Mouse (Mus musculus): ENCODE measurements around the gene Tbc1d10c. TPM values are rescaled to one million over a fixed set of nuclear protein-coding genes. Genes with fewer than 3 reads are reported as not detected.

Tbc1d10c gene
- total and polyA plus RNA-seq, 3 experiments, result 43.5 to 58.5 (median 46.3) TPM

DNA sequence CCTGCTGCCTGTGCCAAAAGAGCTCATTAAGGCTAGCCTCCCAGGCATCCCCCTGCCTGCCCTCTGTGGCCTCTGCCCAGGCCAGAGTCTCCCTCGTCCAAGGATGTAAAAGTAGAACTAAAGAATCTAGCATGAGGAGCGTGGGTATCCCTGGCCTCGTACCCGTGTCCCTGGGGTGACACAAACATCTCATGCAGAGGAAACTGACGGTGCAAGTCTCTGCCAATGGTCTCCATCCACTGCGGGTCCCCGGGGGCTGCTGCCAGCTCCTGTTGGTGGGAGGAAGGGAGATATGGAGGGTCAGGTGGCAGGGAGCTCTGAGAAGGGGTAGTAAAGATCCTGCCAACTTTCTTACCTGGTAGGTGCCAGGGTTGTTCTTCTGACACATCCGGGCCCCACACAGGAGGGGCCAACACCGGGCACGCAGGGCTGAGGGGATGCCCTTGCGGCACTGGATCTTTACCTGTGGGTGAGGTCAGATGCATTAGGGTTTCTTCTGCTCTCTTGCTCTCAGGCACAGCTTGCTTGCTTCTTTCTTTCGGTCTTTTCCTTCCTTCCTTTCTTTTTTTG is 1.9 kb downstream of the Tbc1d10c start:
- no peaks in the 10 kb centered on the region for H3K27me3 ChIP-seq (replicated peaks)
- in situ Hi-C loops (cut with MboI; ENCODE audit: low pct_ligation_motif_present, low pct_unique_long_range_greater_than_20kb, low sequenced_read_pairs), result no loop called here
- H3K4me3 ChIP-seq (replicated peaks in 1 of 3; ENCODE audit: low read depth in 2 of 3, low read length in 2 of 3, poor library complexity in 1 of 3), result peak overlapping the region; percentile 20 to 86 (median 33)
- TF ChIP-seq MEF2A (IDR thresholded peaks at IDR 0.05; ENCODE audit: borderline replicate concordance, low read depth, low read length) (no peak), CHD2 (IDR thresholded peaks at IDR 0.05; ENCODE audit: low read length) (no peak), ZC3H11A (IDR thresholded peaks at IDR 0.05; ENCODE audit: low read depth, low read length) (no peak), GABPA (IDR thresholded peaks at IDR 0.05; ENCODE audit: insufficient replicate concordance, low read depth, low read length) (no peak), KAT2A (IDR thresholded peaks at IDR 0.05; ENCODE audit: insufficient replicate concordance, low read length) (no peak), EP300 (IDR thresholded peaks at IDR 0.05; ENCODE audit: low read length) (no peak), HCFC1 (IDR thresholded peaks at IDR 0.05; ENCODE audit: low read depth, low read length) (no peak), TCF12 (IDR thresholded peaks at IDR 0.05; ENCODE audit: low read depth, low read length) (no peak), JUND (conservative IDR thresholded peaks at IDR 0.05; ENCODE audit: low read depth, low read length) (no peak)
- H3K9me3 ChIP-seq (replicated peaks; ENCODE audit: low read length), result no peaks in the 10 kb centered on the region
- H3K79me2 ChIP-seq (replicated peaks; ENCODE audit: control insufficient read depth, extremely low read depth, insufficient read depth, poor library complexity, severe bottlenecking), result peaks cover 41% of the 10 kb centered on the region
- H3K4me2 ChIP-seq (ENCODE audit: insufficient read depth, low read depth, poor library complexity, severe bottlenecking), result peak overlapping the region; percentile 37
- H3K27ac ChIP-seq (ENCODE audit: insufficient read depth, low read depth), result peak overlapping the region; percentile 1; the same call in 1 of the 2 replicates
- H3K4me1 ChIP-seq (ENCODE audit: control insufficient read depth in 1 of 2, insufficient read depth in 2 of 2), result peaks cover 26 to 67% of the 10 kb centered on the region in 2 experiments
- H3K36me3 ChIP-seq (replicated peaks in 1 of 2; ENCODE audit: control insufficient read depth in 1 of 2, insufficient read depth in 1 of 2, low read length in 1 of 2), result peaks cover 48 to 63% of the 10 kb centered on the region in 2 experiments
- dilution Hi-C loops (cut with MboI; ENCODE audit: extremely low pct_ligation_motif_present, extremely low pct_unique_long_range_greater_than_20kb, low sequenced_read_pairs), result no loop called here
- H3K9ac ChIP-seq (ENCODE audit: insufficient read depth, low read depth), result peak overlapping the region; percentile 34; the same call in 1 of the 2 replicates
- DNase-seq (ENCODE audit: extremely low read depth), result no peak

DNA sequence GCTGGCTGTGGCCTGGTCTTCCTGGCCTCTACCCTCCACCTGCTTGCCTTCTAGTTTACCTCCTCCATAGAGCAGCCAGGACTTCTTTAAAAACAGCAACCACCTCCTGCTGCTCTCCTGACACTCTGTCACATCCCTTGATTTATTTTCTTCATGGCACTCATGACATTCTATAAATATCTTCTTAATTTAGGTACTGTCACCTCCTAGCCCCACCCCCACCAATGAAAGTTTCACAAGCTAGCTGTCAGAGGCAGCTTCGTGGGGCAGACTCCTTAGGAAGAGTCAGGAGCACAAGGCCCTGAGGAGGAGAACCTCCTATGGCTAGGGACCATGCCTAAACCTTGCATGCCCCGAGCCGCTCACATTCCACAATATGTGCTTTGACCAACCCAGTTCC is 3.8 kb downstream of the Tbc1d10c start:
- peaks cover 27 to 71% of the 10 kb centered on the region in 2 experiments for H3K4me1 ChIP-seq (ENCODE audit: control insufficient read depth in 1 of 2, insufficient read depth in 2 of 2)

More for the DNA sequence above, 3.8 kb downstream of the Tbc1d10c start:
- in situ Hi-C loops (cut with MboI; ENCODE audit: low pct_ligation_motif_present, low pct_unique_long_range_greater_than_20kb, low sequenced_read_pairs), result no loop called here
- no peak for DNase-seq (ENCODE audit: extremely low read depth)
- Histone ChIP-seq H3K9me3 (replicated peaks; ENCODE audit: low read length) (no peaks in the 10 kb centered on the region), H3K27me3 (replicated peaks) (no peaks in the 10 kb centered on the region), H3K27ac (ENCODE audit: insufficient read depth, low read depth) (0 out of 2 replicates have a peak overlapping the region, but pooled peaks have one; percentile 2), H3K4me3 (replicated peaks in 1 of 3; ENCODE audit: low read depth in 2 of 3, low read length in 2 of 3, poor library complexity in 1 of 3) (peak overlapping the region in 1 of 3 experiments; percentile 41), H3K4me2 (ENCODE audit: insufficient read depth, low read depth, poor library complexity, severe bottlenecking) (peak overlapping the region; percentile 18), H3K36me3 (replicated peaks in 1 of 2; ENCODE audit: control insufficient read depth in 1 of 2, insufficient read depth in 1 of 2, low read length in 1 of 2) (peaks cover 55 to 69% of the 10 kb centered on the region in 2 experiments), H3K79me2 (replicated peaks; ENCODE audit: control insufficient read depth, extremely low read depth, insufficient read depth, poor library complexity, severe bottlenecking) (peaks cover 23% of the 10 kb centered on the region), H3K9ac (ENCODE audit: insufficient read depth, low read depth) (no peak overlapping the region)
- dilution Hi-C loops (cut with MboI; ENCODE audit: extremely low pct_ligation_motif_present, extremely low pct_unique_long_range_greater_than_20kb, low sequenced_read_pairs), result no loop called here
- TF ChIP-seq NRF1 (IDR thresholded peaks at IDR 0.05; ENCODE audit: low read depth, low read length) (no peak), SIN3A (IDR thresholded peaks at IDR 0.05; ENCODE audit: low read length) (no peak), MYC (IDR thresholded peaks at IDR 0.05; ENCODE audit: low read depth, low read length) (no peak), TBP (conservative IDR thresholded peaks at IDR 0.05; ENCODE audit: low read depth, low read length) (no peak), EP300 (IDR thresholded peaks at IDR 0.05; ENCODE audit: low read length) (no peak), CHD2 (IDR thresholded peaks at IDR 0.05; ENCODE audit: low read length) (no peak), E2F4 (IDR thresholded peaks at IDR 0.05; ENCODE audit: insufficient replicate concordance, low read depth, low read length) (no peak), HCFC1 (IDR thresholded peaks at IDR 0.05; ENCODE audit: low read depth, low read length) (no peak), ZMIZ1 (IDR thresholded peaks at IDR 0.05; ENCODE audit: low read depth, low read length) (no peak), TCF12 (IDR thresholded peaks at IDR 0.05; ENCODE audit: low read depth, low read length) (no peak), MAZ (IDR thresholded peaks at IDR 0.05; ENCODE audit: low read depth, low read length) (no peak), BHLHE40 (IDR thresholded peaks at IDR 0.05; ENCODE audit: low read depth, low read length) (no peak), MXI1 (IDR thresholded peaks at IDR 0.05; ENCODE audit: low read depth, low read length) (no peak), RCOR1 (conservative IDR thresholded peaks at IDR 0.05; ENCODE audit: low read depth, low read length) (no peak), PAX5 (IDR thresholded peaks at IDR 0.05; ENCODE audit: low read length) (no peak), UBTF (IDR thresholded peaks at IDR 0.05; ENCODE audit: low read depth, low read length) (no peak), NELFE (IDR thresholded peaks at IDR 0.05; ENCODE audit: low read depth, low read length) (no peak), MAFK (IDR thresholded peaks at IDR 0.05; ENCODE audit: insufficient replicate concordance, low read length) (no peak), JUND (conservative IDR thresholded peaks at IDR 0.05; ENCODE audit: low read depth, low read length) (no peak)
